Mouse (Mus musculus): ENCODE results near the gene Phf1. TPM values are rescaled to one million over a fixed set of nuclear protein-coding genes. Genes with fewer than 3 reads are reported as not detected.

Gene Phf1
- polyA plus RNA-seq (2016; fragmentation: Nextera tagmentation; extraction: Ambion mirVana) = 11.6 and 11.9 TPM in 2 replicates

- Histone ChIP-seq H3K4me3 (peak within 1 kb of the TSS; percentile 63), H3K27me3 (no peaks in the 10 kb centered on the region)
Measured at GRCm38 (mm10) chr17:26932839-26933398, at the start of gene Phf1. Phf1 (plus strand) TSS chr17:26933052.

GRCm38 (mm10) chr17:26883585-26883984 lies 49.3 kb upstream of the Phf1 start:
- Histone ChIP-seq H3K9ac (replicated peaks) (no peak overlapping the region), H3K4me2 (replicated peaks) (no peak overlapping the region), H3K27ac (replicated peaks) (no peak overlapping the region), H3K4me3 (no peak overlapping the region), H3K27me3 (peaks cover 28% of the 10 kb centered on the region), H3K9me3 (no peaks in the 10 kb centered on the region), H3K4me1 (peaks cover 15% of the 10 kb centered on the region), H3K36me3 (no peaks in the 10 kb centered on the region)
- WGBS = 84% methylated on average over 6 of the region's 6 CpGs
- ATAC-seq (ENCODE audit: low FRiP score, low read depth) = no peak

More at GRCm38 (mm10) chr17:26932839-26933398, at the start of gene Phf1:
- Histone ChIP-seq H3K9me3 (no peaks in the 10 kb centered on the region), H3K9ac (replicated peaks) (peak within 1 kb of the TSS; percentile 79), H3K4me1 (peaks cover 26% of the 10 kb centered on the region), H3K4me2 (replicated peaks) (peak within 1 kb of the TSS; percentile 81), H3K36me3 (peaks cover 50% of the 10 kb centered on the region), H3K27ac (replicated peaks) (peak within 1 kb of the TSS; percentile 77)
- WGBS = under 1% methylated on average over 40 of the region's 43 CpGs
- ATAC-seq (ENCODE audit: low FRiP score, low read depth) = peak; percentile 82

DNA sequence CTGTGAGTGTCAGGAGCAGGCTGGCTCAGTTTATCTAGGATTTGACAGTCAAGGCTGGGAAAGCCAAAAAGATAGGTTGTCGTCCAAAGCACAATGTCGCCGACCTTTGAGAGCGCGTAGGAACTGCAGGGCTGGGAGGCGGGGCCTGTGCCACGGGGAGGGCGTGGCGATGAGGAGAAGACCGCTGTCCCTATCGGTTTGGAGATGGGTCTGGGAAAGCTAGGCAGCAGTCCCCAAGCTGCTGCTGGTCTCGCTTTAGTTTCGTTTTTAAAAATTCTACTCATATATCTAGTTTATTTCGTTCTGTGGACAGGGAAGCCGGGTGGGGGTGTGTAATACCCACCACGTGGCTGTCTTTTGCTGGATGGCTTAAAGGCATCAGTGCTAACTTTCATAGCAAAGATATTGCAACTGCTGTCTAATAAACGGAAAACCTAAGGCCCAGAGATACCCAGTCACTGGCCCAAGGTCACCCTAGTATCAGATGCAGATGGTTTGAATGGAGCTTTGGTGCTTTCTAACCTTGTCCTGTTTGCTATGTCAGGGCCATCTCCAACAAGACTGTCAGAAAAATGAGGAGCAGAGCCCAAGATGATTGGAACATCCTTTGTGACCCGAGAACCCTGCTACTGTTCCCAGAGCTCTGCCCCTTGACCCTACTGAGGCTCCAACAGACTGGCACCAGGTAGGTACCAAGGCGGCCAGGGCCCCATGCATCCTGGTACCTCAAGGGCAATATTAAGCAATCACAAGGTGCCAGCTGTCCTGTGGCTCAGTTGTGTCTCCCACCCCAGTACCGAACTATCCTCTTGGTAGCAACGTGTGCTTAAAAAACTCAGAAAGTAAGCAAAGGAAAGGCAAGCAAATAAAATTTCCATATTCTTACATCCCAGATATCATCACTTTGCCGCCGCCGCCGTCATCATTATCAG lies 47.6 kb upstream of the Phf1 start:
- Histone ChIP-seq H3K4me3 (peak overlapping the region; percentile 34), H3K4me2 (replicated peaks) (peak overlapping the region; percentile 55), H3K9ac (replicated peaks) (no peak overlapping the region; the same call in 1 of the 2 replicates), H3K27ac (replicated peaks) (no peak overlapping the region), H3K36me3 (no peaks in the 10 kb centered on the region), H3K27me3 (peaks cover 34% of the 10 kb centered on the region), H3K9me3 (no peaks in the 10 kb centered on the region), H3K4me1 (peaks cover 15% of the 10 kb centered on the region)
- no peak for ATAC-seq (ENCODE audit: low FRiP score, low read depth)
- WGBS = 22% methylated on average over 25 of the region's 25 CpGs

- peak; percentile 71 for ATAC-seq (ENCODE audit: low FRiP score, low read depth)
- Histone ChIP-seq H3K4me1 (peaks cover 15% of the 10 kb centered on the region), H3K4me2 (replicated peaks) (peak overlapping the region; percentile 55), H3K9ac (replicated peaks) (no peak overlapping the region; the same call in 1 of the 2 replicates), H3K27ac (replicated peaks) (no peak overlapping the region), H3K36me3 (no peaks in the 10 kb centered on the region), H3K9me3 (no peaks in the 10 kb centered on the region), H3K27me3 (peaks cover 34% of the 10 kb centered on the region), H3K4me3 (peak overlapping the region; percentile 34)
- WGBS = 13% methylated on average over 30 of the region's 30 CpGs
Measured at GRCm38 (mm10) chr17:26886047-26886749, 46.7 kb upstream of the Phf1 start.

GRCm38 (mm10) chr17:26887926-26888325 lies 44.9 kb upstream of the Phf1 start:
- no peaks in the 10 kb centered on the region for H3K9me3 ChIP-seq
- no peak for ATAC-seq (ENCODE audit: low FRiP score, low read depth)
- H3K4me3 ChIP-seq = no peak overlapping the region
- WGBS = 42% methylated on average over 3 of the region's 3 CpGs
- no peak overlapping the region for H3K27ac ChIP-seq (replicated peaks)
- H3K36me3 ChIP-seq = no peaks in the 10 kb centered on the region
- no peak overlapping the region for H3K4me2 ChIP-seq (replicated peaks)
- H3K9ac ChIP-seq (replicated peaks) = no peak overlapping the region
- peaks cover 23% of the 10 kb centered on the region for H3K4me1 ChIP-seq
- peaks cover 38% of the 10 kb centered on the region for H3K27me3 ChIP-seq

GRCm38 (mm10) chr17:26892635-26893375 lies 40.0 kb upstream of the Phf1 start:
- Histone ChIP-seq H3K4me3 (no peak overlapping the region), H3K9ac (replicated peaks) (no peak overlapping the region), H3K4me1 (peaks cover 19% of the 10 kb centered on the region), H3K4me2 (replicated peaks) (peak overlapping the region; percentile 17; the same call in 1 of the 2 replicates), H3K27ac (replicated peaks) (no peak overlapping the region), H3K9me3 (no peaks in the 10 kb centered on the region), H3K27me3 (peaks cover 28% of the 10 kb centered on the region; the same call in 1 of the 2 replicates), H3K36me3 (no peaks in the 10 kb centered on the region)
- WGBS = 61% methylated on average over 16 of the region's 16 CpGs
- no peak for ATAC-seq (ENCODE audit: low FRiP score, low read depth)

- ATAC-seq (ENCODE audit: low FRiP score, low read depth) = no peak
- Histone ChIP-seq H3K9me3 (no peaks in the 10 kb centered on the region), H3K4me1 (peaks cover 19% of the 10 kb centered on the region), H3K9ac (replicated peaks) (no peak overlapping the region), H3K4me2 (replicated peaks) (no peak overlapping the region), H3K36me3 (no peaks in the 10 kb centered on the region), H3K4me3 (no peak overlapping the region), H3K27ac (replicated peaks) (no peak overlapping the region), H3K27me3 (peaks cover 22% of the 10 kb centered on the region; the same call in 1 of the 2 replicates)
- 73% methylated on average over 6 of the region's 6 CpGs for WGBS
Measured at GRCm38 (mm10) chr17:26893492-26893891, 39.4 kb upstream of the Phf1 start.

GRCm38 (mm10) chr17:26894342-26894741 lies 38.5 kb upstream of the Phf1 start:
- Histone ChIP-seq H3K4me1 (peaks cover 19% of the 10 kb centered on the region), H3K27me3 (peaks cover 18% of the 10 kb centered on the region; the same call in 1 of the 2 replicates), H3K9me3 (no peaks in the 10 kb centered on the region), H3K27ac (replicated peaks) (no peak overlapping the region), H3K36me3 (no peaks in the 10 kb centered on the region), H3K9ac (replicated peaks) (no peak overlapping the region), H3K4me3 (no peak overlapping the region), H3K4me2 (replicated peaks) (no peak overlapping the region)
- 79% methylated on average over 6 of the region's 6 CpGs for WGBS
- ATAC-seq (ENCODE audit: low FRiP score, low read depth) = no peak

GRCm38 (mm10) chr17:26895578-26895977 lies 37.3 kb upstream of the Phf1 start:
- WGBS = 12% methylated on average over 10 of the region's 10 CpGs
- Histone ChIP-seq H3K36me3 (no peaks in the 10 kb centered on the region), H3K9ac (replicated peaks) (no peak overlapping the region), H3K4me3 (no peak overlapping the region), H3K27ac (replicated peaks) (no peak overlapping the region), H3K4me1 (peaks cover 19% of the 10 kb centered on the region), H3K9me3 (no peaks in the 10 kb centered on the region), H3K4me2 (replicated peaks) (no peak overlapping the region), H3K27me3 (peaks cover 14% of the 10 kb centered on the region; the same call in 1 of the 2 replicates)
- no peak for ATAC-seq (ENCODE audit: low FRiP score, low read depth)

DNA sequence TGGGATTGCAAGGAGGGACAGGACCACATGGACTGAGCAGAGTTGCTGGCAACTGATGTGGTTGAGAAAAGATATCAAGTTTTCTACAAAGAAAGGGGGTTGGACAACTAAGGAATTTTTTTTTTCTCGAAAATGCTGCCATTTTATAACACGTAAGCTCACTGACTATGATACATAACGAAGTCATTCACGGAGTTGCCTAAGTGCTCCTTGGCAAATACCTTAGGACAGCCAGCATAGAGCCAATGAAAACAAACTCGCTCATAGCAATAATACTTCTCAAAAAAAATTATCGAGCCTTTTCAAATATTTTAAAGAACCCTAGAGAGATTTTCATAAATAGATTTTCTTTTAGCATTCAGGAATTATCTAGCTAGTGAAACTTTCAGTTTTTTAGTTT lies 31.9 kb upstream of the Phf1 start:
- Histone ChIP-seq H3K4me2 (replicated peaks) (no peak overlapping the region), H3K27me3 (no peaks in the 10 kb centered on the region), H3K36me3 (no peaks in the 10 kb centered on the region), H3K27ac (replicated peaks) (no peak overlapping the region), H3K9me3 (no peaks in the 10 kb centered on the region), H3K4me3 (no peak overlapping the region), H3K4me1 (no peaks in the 10 kb centered on the region), H3K9ac (replicated peaks) (no peak overlapping the region)
- ATAC-seq (ENCODE audit: low FRiP score, low read depth) = no peak
- 85% methylated on average over 6 of the region's 6 CpGs for WGBS

GRCm38 (mm10) chr17:26904320-26904719 lies 28.5 kb upstream of the Phf1 start:
- WGBS = 63% methylated on average over 5 of the region's 5 CpGs
- Histone ChIP-seq H3K9ac (replicated peaks) (no peak overlapping the region), H3K4me2 (replicated peaks) (no peak overlapping the region), H3K27me3 (no peaks in the 10 kb centered on the region), H3K9me3 (no peaks in the 10 kb centered on the region), H3K27ac (replicated peaks) (no peak overlapping the region), H3K36me3 (no peaks in the 10 kb centered on the region), H3K4me1 (no peaks in the 10 kb centered on the region), H3K4me3 (no peak overlapping the region)
- no peak for ATAC-seq (ENCODE audit: low FRiP score, low read depth)
